Mouse (Mus musculus) spleen, postnatal 36 days (tissue): Measurements from ENCODE around the gene March6.

Experiments used
- DNase-seq, 2 experiments: peaks; one replicate each; pipeline ENCODE4 v3.0.0; 2022; ENCODE audit warnings: low spot score in 2 of 2, mixed read lengths in 1 of 2

The March6 gene

GRCm38 (mm10) chr15:31511406-31511771 lies 19.5 kb downstream of the March6 start:
- no peak for DNase-seq

GRCm38 (mm10) chr15:31510477-31511405 lies 20.1 kb downstream of the March6 start:
- no peak for DNase-seq

- DNase-seq: no peak
Observed at GRCm38 (mm10) chr15:31505082-31505481, 25.8 kb downstream of the March6 start.

- DNase-seq: no peak
Observed at GRCm38 (mm10) chr15:31503447-31503846, 27.4 kb downstream of the March6 start.

- no peak for DNase-seq
Observed at GRCm38 (mm10) chr15:31502996-31503395, 27.9 kb downstream of the March6 start.

- no peak for DNase-seq
Observed at GRCm38 (mm10) chr15:31502313-31502712, 28.5 kb downstream of the March6 start.

GRCm38 (mm10) chr15:31494803-31495202 lies 36.0 kb downstream of the March6 start:
- no peak for DNase-seq

GRCm38 (mm10) chr15:31494310-31494709 lies 36.5 kb downstream of the March6 start:
- no peak for DNase-seq

- no peak for DNase-seq
Observed at GRCm38 (mm10) chr15:31487407-31487806, 43.4 kb downstream of the March6 start.

- no peak for DNase-seq
Observed at GRCm38 (mm10) chr15:31476678-31477077, 54.2 kb downstream of the March6 start.

GRCm38 (mm10) chr15:31472645-31473574 lies 57.9 kb downstream of the March6 start:
- DNase-seq: no peak

- no peak for DNase-seq
Observed at GRCm38 (mm10) chr15:31471529-31471928, 59.3 kb downstream of the March6 start.

- no peak for DNase-seq
Observed at GRCm38 (mm10) chr15:31469497-31469896, 61.4 kb downstream of the March6 start.

- DNase-seq: no peak
Observed at GRCm38 (mm10) chr15:31468806-31469205, 62.0 kb downstream of the March6 start.

GRCm38 (mm10) chr15:31466749-31467148 lies 64.1 kb downstream of the March6 start:
- DNase-seq: no peak

- no peak for DNase-seq
Observed at GRCm38 (mm10) chr15:31466295-31466694, 64.6 kb downstream of the March6 start.

GRCm38 (mm10) chr15:31465806-31466205 lies 65.0 kb downstream of the March6 start:
- DNase-seq: no peak

GRCm38 (mm10) chr15:31460571-31460970 lies 70.3 kb downstream of the March6 start:
- DNase-seq: peak; percentile 24 to 41

GRCm38 (mm10) chr15:31458081-31458480 lies 72.8 kb downstream of the March6 start:
- no peak for DNase-seq

- no peak for DNase-seq
Observed at GRCm38 (mm10) chr15:31456381-31456780, 74.5 kb downstream of the March6 start.

GRCm38 (mm10) chr15:31454861-31455295 lies 76.0 kb downstream of the March6 start:
- DNase-seq: no peak

GRCm38 (mm10) chr15:31454096-31454860 lies 76.6 kb downstream of the March6 start:
- no peak for DNase-seq
